Mouse (Mus musculus): ENCODE data around the gene Tacr2. TPM values are rescaled to one million over a fixed set of nuclear protein-coding genes. Genes with fewer than 3 reads are reported as not detected.

Gene Tacr2
- total and polyA plus RNA-seq, 2 experiments: not detected

- H3K27ac ChIP-seq (replicated peaks; ENCODE audit: insufficient read depth, low read depth, low read length): peak overlapping the region; percentile 56
- H3K36me3 ChIP-seq (ENCODE audit: control insufficient read depth, insufficient read depth, low read length): no peaks in the 10 kb centered on the region
- DNase-seq (ENCODE audit: extremely low read depth, low read depth, low spot score): peak; percentile 27
- 60% methylated on average over 5 of the region's 5 CpGs for WGBS
- H3K79me2 ChIP-seq (ENCODE audit: control insufficient read depth, insufficient read depth, low read length): no peaks in the 10 kb centered on the region
- no peak overlapping the region for H3K9ac ChIP-seq (ENCODE audit: low read depth, low read length)
- no peaks in the 10 kb centered on the region; the same call in 1 of the 2 replicates for H3K4me1 ChIP-seq (ENCODE audit: control insufficient read depth, insufficient read depth, low read length)
- no peaks in the 10 kb centered on the region for H3K27me3 ChIP-seq (ENCODE audit: control insufficient read depth, insufficient read depth, low read length)
- TF ChIP-seq CTCF (IDR thresholded peaks at IDR 0.05; ENCODE audit: low read depth, low read length): no peak
- no peak for TF ChIP-seq POLR2A (IDR thresholded peaks at IDR 0.05; ENCODE audit: extremely low read depth, insufficient read depth, low read length)
- no peak overlapping the region for H3K4me3 ChIP-seq (ENCODE audit: insufficient read depth, low read depth, low read length)
Measured at GRCm38 (mm10) chr10:62216595-62216994, 35.6 kb upstream of the Tacr2 start.

GRCm38 (mm10) chr10:62217196-62217595 is 35.0 kb upstream of the Tacr2 start:
- peak overlapping the region; percentile 66 for H3K27ac ChIP-seq (replicated peaks; ENCODE audit: insufficient read depth, low read depth, low read length)
- H3K4me1 ChIP-seq (ENCODE audit: control insufficient read depth, insufficient read depth, low read length): no peaks in the 10 kb centered on the region; the same call in 1 of the 2 replicates
- H3K36me3 ChIP-seq (ENCODE audit: control insufficient read depth, insufficient read depth, low read length): no peaks in the 10 kb centered on the region
- no peak overlapping the region for H3K4me3 ChIP-seq (ENCODE audit: insufficient read depth, low read depth, low read length)
- WGBS: 70% methylated on average over 8 of the region's 8 CpGs
- no peaks in the 10 kb centered on the region for H3K27me3 ChIP-seq (ENCODE audit: control insufficient read depth, insufficient read depth, low read length)
- H3K9ac ChIP-seq (ENCODE audit: low read depth, low read length): no peak overlapping the region
- no peaks in the 10 kb centered on the region for H3K79me2 ChIP-seq (ENCODE audit: control insufficient read depth, insufficient read depth, low read length)
- TF ChIP-seq CTCF (IDR thresholded peaks at IDR 0.05; ENCODE audit: low read depth, low read length) (no peak), POLR2A (IDR thresholded peaks at IDR 0.05; ENCODE audit: extremely low read depth, insufficient read depth, low read length) (no peak)
- no peak for DNase-seq (ENCODE audit: extremely low read depth, low read depth, low spot score)

GRCm38 (mm10) chr10:62218044-62218788 is 34.0 kb upstream of the Tacr2 start:
- no peak overlapping the region for H3K4me3 ChIP-seq (ENCODE audit: insufficient read depth, low read depth, low read length)
- TF ChIP-seq POLR2A (IDR thresholded peaks at IDR 0.05; ENCODE audit: extremely low read depth, insufficient read depth, low read length) (no peak), CTCF (IDR thresholded peaks at IDR 0.05; ENCODE audit: low read depth, low read length) (no peak)
- H3K27ac ChIP-seq (replicated peaks; ENCODE audit: insufficient read depth, low read depth, low read length): peak overlapping the region; percentile 56
- no peaks in the 10 kb centered on the region for H3K79me2 ChIP-seq (ENCODE audit: control insufficient read depth, insufficient read depth, low read length)
- no peaks in the 10 kb centered on the region for H3K36me3 ChIP-seq (ENCODE audit: control insufficient read depth, insufficient read depth, low read length)
- H3K9ac ChIP-seq (ENCODE audit: low read depth, low read length): no peak overlapping the region
- 82% methylated on average over 19 of the region's 19 CpGs for WGBS
- DNase-seq (ENCODE audit: extremely low read depth, low read depth, low spot score): no peak
- H3K27me3 ChIP-seq (ENCODE audit: control insufficient read depth, insufficient read depth, low read length): no peaks in the 10 kb centered on the region
- no peaks in the 10 kb centered on the region; the same call in 1 of the 2 replicates for H3K4me1 ChIP-seq (ENCODE audit: control insufficient read depth, insufficient read depth, low read length)

GRCm38 (mm10) chr10:62218789-62219172 is 33.5 kb upstream of the Tacr2 start:
- Histone ChIP-seq H3K27me3 (ENCODE audit: control insufficient read depth, insufficient read depth, low read length) (no peaks in the 10 kb centered on the region), H3K27ac (replicated peaks; ENCODE audit: insufficient read depth, low read depth, low read length) (peak overlapping the region; percentile 56), H3K4me1 (ENCODE audit: control insufficient read depth, insufficient read depth, low read length) (no peaks in the 10 kb centered on the region; the same call in 1 of the 2 replicates), H3K79me2 (ENCODE audit: control insufficient read depth, insufficient read depth, low read length) (no peaks in the 10 kb centered on the region), H3K9ac (ENCODE audit: low read depth, low read length) (no peak overlapping the region), H3K4me3 (ENCODE audit: insufficient read depth, low read depth, low read length) (no peak overlapping the region), H3K36me3 (ENCODE audit: control insufficient read depth, insufficient read depth, low read length) (no peaks in the 10 kb centered on the region)
- TF ChIP-seq POLR2A (IDR thresholded peaks at IDR 0.05; ENCODE audit: extremely low read depth, insufficient read depth, low read length) (no peak), CTCF (IDR thresholded peaks at IDR 0.05; ENCODE audit: low read depth, low read length) (no peak)
- 55% methylated on average over 7 of the region's 7 CpGs for WGBS
- no peak for DNase-seq (ENCODE audit: extremely low read depth, low read depth, low spot score)

GRCm38 (mm10) chr10:62220732-62221514 is 31.3 kb upstream of the Tacr2 start:
- H3K27ac ChIP-seq (replicated peaks; ENCODE audit: insufficient read depth, low read depth, low read length): no peak overlapping the region

More at GRCm38 (mm10) chr10:62220732-62221514, 31.3 kb upstream of the Tacr2 start:
- no peak overlapping the region for H3K4me3 ChIP-seq (ENCODE audit: insufficient read depth, low read depth, low read length)
- H3K36me3 ChIP-seq (ENCODE audit: control insufficient read depth, insufficient read depth, low read length): no peaks in the 10 kb centered on the region
- no peaks in the 10 kb centered on the region for H3K27me3 ChIP-seq (ENCODE audit: control insufficient read depth, insufficient read depth, low read length)
- DNase-seq (ENCODE audit: extremely low read depth, low read depth, low spot score): no peak
- H3K9ac ChIP-seq (ENCODE audit: low read depth, low read length): peak overlapping the region; percentile 19; the same call in 1 of the 2 replicates
- H3K4me1 ChIP-seq (ENCODE audit: control insufficient read depth, insufficient read depth, low read length): no peaks in the 10 kb centered on the region; the same call in 1 of the 2 replicates
- no peaks in the 10 kb centered on the region for H3K79me2 ChIP-seq (ENCODE audit: control insufficient read depth, insufficient read depth, low read length)
- no peak for TF ChIP-seq POLR2A (IDR thresholded peaks at IDR 0.05; ENCODE audit: extremely low read depth, insufficient read depth, low read length)
- no peak for TF ChIP-seq CTCF (IDR thresholded peaks at IDR 0.05; ENCODE audit: low read depth, low read length)
- 59% methylated on average over 8 of the region's 8 CpGs for WGBS

Measured in liver, adult 2 months (tissue).